Mouse (Mus musculus) testis, adult 2 months (tissue): ENCODE data around the gene Slamf6. TPM values are rescaled to one million over a fixed set of nuclear protein-coding genes. Genes with fewer than 3 reads are reported as not detected.

Source experiments
- H3K27ac ChIP-seq: fragments of 200-500 bp; 2 replicates; pipeline ENCODE4 v1.5.1; 2012; ENCODE audit warnings: low read depth, low read length; ENCODE audit not compliant: control insufficient read depth, insufficient read depth
- H3K27me3 ChIP-seq: fragments of 200-500 bp; 2 replicates; pipeline ENCODE4 v1.6.1; 2012; ENCODE audit warnings: mild to moderate bottlenecking, low read length, moderate library complexity; ENCODE audit not compliant: control insufficient read depth, insufficient read depth
- H3K36me3 ChIP-seq: fragments of 200-500 bp; 2 replicates; pipeline ENCODE4 v1.6.1; 2012; ENCODE audit warnings: mild to moderate bottlenecking, low read length; ENCODE audit not compliant: control insufficient read depth, insufficient read depth
- H3K4me1 ChIP-seq: fragments of 200-500 bp; 2 replicates; pipeline ENCODE4 v1.6.1; 2012; ENCODE audit warnings: low read length; ENCODE audit not compliant: control insufficient read depth, insufficient read depth
- H3K4me3 ChIP-seq: fragments of 200-500 bp; 2 replicates; pipeline ENCODE4 v1.5.1; 2012; ENCODE audit warnings: low read depth, mild to moderate bottlenecking, low read length, moderate library complexity, mixed read lengths; ENCODE audit not compliant: control insufficient read depth
- CTCF ChIP-seq: fragments of 200-500 bp; IDR thresholded peaks from 2 replicates; pipeline ENCODE4 v1.5.1; 2012; ENCODE audit warnings: low read depth, mild to moderate bottlenecking, inconsistent platforms, low read length, moderate library complexity; ENCODE audit not compliant: control insufficient read depth, insufficient read depth, insufficient replicate concordance
- POLR2A ChIP-seq: fragments of 200-500 bp; IDR thresholded peaks from 2 replicates; pipeline ENCODE4 v1.6.1; 2012; ENCODE audit warnings: low read depth, mild to moderate bottlenecking, inconsistent platforms, low read length, moderate library complexity; ENCODE audit not compliant: control insufficient read depth
- polyA plus RNA-seq: library from polyadenylated mRNA; depleted of rRNA; stranded (reverse); fragments of >200 nt; gene quantifications from 2 replicates; pipeline ENCODE4 v1.2.3, GENCODE M21; 2012

Slamf6 gene
- polyA plus RNA-seq, 1 experiment = not detected

GRCm38 (mm10) chr1:171976826-171977539 is 59.7 kb downstream of the Slamf6 start:
- Histone ChIP-seq H3K4me3 (no peak overlapping the region), H3K27me3 (no peaks in the 10 kb centered on the region), H3K27ac (no peak overlapping the region), H3K36me3 (no peaks in the 10 kb centered on the region), H3K4me1 (peaks cover 2% of the 10 kb centered on the region; the same call in 1 of the 2 replicates)
- TF ChIP-seq POLR2A = no peak
- TF ChIP-seq CTCF = no peak

GRCm38 (mm10) chr1:171977891-171978290 is 60.6 kb downstream of the Slamf6 start:
- no peaks in the 10 kb centered on the region for H3K36me3 ChIP-seq
- peaks cover 2% of the 10 kb centered on the region; the same call in 1 of the 2 replicates for H3K4me1 ChIP-seq
- H3K27me3 ChIP-seq = no peaks in the 10 kb centered on the region
- no peak overlapping the region for H3K4me3 ChIP-seq
- H3K27ac ChIP-seq = no peak overlapping the region
- no peak for TF ChIP-seq CTCF
- no peak for TF ChIP-seq POLR2A

- Histone ChIP-seq H3K36me3 (no peaks in the 10 kb centered on the region), H3K27me3 (no peaks in the 10 kb centered on the region), H3K27ac (no peak overlapping the region), H3K4me3 (no peak overlapping the region), H3K4me1 (peaks cover 2% of the 10 kb centered on the region; the same call in 1 of the 2 replicates)
- TF ChIP-seq CTCF = no peak
- TF ChIP-seq POLR2A = no peak
Observed at GRCm38 (mm10) chr1:171979969-171980730, 62.8 kb downstream of the Slamf6 start.

GRCm38 (mm10) chr1:171982170-171982569 is 64.9 kb downstream of the Slamf6 start:
- Histone ChIP-seq H3K36me3 (no peaks in the 10 kb centered on the region), H3K4me3 (no peak overlapping the region), H3K27ac (no peak overlapping the region), H3K27me3 (no peaks in the 10 kb centered on the region), H3K4me1 (no peaks in the 10 kb centered on the region)
- TF ChIP-seq CTCF (no peak), POLR2A (no peak)

GRCm38 (mm10) chr1:171982740-171983139 is 65.4 kb downstream of the Slamf6 start:
- no peaks in the 10 kb centered on the region for H3K27me3 ChIP-seq
- H3K36me3 ChIP-seq = no peaks in the 10 kb centered on the region
- no peak overlapping the region for H3K4me3 ChIP-seq
- no peaks in the 10 kb centered on the region for H3K4me1 ChIP-seq
- no peak overlapping the region for H3K27ac ChIP-seq
- no peak for TF ChIP-seq POLR2A
- no peak for TF ChIP-seq CTCF

- no peak for TF ChIP-seq POLR2A
- TF ChIP-seq CTCF = no peak
- H3K27me3 ChIP-seq = no peaks in the 10 kb centered on the region
- no peaks in the 10 kb centered on the region for H3K36me3 ChIP-seq
- no peak overlapping the region for H3K27ac ChIP-seq
- no peak overlapping the region for H3K4me3 ChIP-seq
- no peaks in the 10 kb centered on the region for H3K4me1 ChIP-seq
Observed at GRCm38 (mm10) chr1:171983372-171984001, 66.2 kb downstream of the Slamf6 start.

GRCm38 (mm10) chr1:171984121-171984520 is 66.8 kb downstream of the Slamf6 start:
- Histone ChIP-seq H3K27ac (no peak overlapping the region), H3K36me3 (no peaks in the 10 kb centered on the region), H3K4me1 (no peaks in the 10 kb centered on the region), H3K4me3 (no peak overlapping the region), H3K27me3 (no peaks in the 10 kb centered on the region)
- TF ChIP-seq CTCF = no peak
- TF ChIP-seq POLR2A = no peak
